Mouse (Mus musculus) spleen, postnatal 10 days (tissue): ENCODE data around the gene Olfr510.
"Not testable (repeated sequence)": the region's sequence is repeated elsewhere in the genome, so short reads cannot be mapped to it uniquely, and the experiment has no call there.

Source experiments
- DNase-seq, 2 experiments: peaks; one replicate each; pipeline ENCODE4 v3.0.0; 2021 to 2022; ENCODE audit warnings: low spot score in 2 of 2

The Olfr510 gene

GRCm38 (mm10) chr7:108666118-108666517 lies at the start of gene Olfr510:
Olfr510 (plus strand) TSS chr7:108666418.
- no peak for DNase-seq

DNA sequence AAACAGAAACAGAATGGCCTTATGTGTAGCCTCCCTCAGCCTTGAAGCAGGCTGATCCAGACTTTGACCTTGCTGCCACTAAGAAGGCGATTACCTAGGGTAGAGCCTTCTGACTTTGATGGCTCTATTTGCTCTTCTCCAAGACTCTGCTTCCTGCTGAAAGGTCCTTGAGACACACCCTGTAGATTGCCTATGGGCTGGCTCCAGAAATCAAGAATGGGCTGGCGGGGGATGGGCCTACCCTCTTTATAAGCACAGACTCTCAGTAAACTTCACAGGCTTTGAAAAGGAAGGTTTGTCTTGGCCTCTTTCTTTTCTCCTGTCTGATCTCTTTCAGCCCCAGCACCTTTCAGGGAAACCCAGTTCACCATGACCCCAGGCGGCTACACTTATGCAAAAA lies 49.4 kb upstream of the Olfr510 start:
- not testable (repeated sequence) for DNase-seq

GRCm38 (mm10) chr7:108621514-108621913 lies 44.7 kb upstream of the Olfr510 start, which contains the start of gene Olfr507:
Olfr507 (plus strand) TSS chr7:108621814.
- DNase-seq, result no peak

- DNase-seq, result no peak
These were observed 36.5 kb upstream of the Olfr510 start, which contains the start of gene Olfr508 for GRCm38 (mm10) chr7:108629694-108630093. Olfr508 (plus strand) TSS chr7:108629994.

DNA sequence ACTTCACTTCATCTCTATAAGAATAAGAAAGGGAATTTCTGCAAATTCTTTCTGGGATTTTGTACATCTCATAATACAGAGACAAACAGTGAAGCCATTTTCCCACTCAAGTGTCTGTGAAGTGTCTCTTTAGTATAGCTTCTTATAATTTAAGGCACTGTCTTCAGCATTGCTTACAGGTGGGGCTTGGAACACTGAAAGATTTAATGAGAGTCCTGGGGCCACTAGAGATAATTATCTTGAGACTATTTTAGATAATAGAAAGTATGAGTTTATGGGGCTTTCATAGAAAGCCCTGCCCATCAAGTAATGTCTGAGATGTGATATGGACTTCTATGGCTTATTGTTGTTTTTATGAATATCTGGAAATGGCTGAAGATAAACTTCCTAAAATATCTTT lies 14.4 kb upstream of the Olfr510 start, which contains the start of gene Olfr509:
Gene Olfr509 (minus strand): TSS at position 101 of the 400 bp plus-strand sequence.
- DNase-seq, result no peak

DNA sequence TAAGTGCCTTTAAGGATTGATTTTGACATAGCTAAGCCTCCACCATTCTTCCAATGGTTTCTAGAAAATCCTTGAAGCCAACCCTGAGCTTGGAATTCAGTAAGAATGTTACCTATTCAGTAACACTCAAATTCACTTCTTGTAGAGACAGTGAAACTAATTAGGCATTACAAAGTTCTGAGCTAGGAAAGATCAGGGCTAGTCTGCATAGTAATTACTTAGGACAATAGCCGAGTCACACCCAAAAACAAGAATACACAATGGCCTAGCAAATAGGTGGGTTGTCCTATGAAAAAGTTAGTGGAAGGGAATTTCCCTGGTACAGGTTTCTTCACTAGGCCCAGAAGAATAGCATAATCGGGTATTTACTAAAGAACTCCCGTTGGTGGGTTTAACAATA lies 3.8 kb upstream of the Olfr510 start:
- no peak for DNase-seq

- DNase-seq, result no peak
These were observed 4.8 kb downstream of the Olfr510 start for GRCm38 (mm10) chr7:108671058-108671457.

DNA sequence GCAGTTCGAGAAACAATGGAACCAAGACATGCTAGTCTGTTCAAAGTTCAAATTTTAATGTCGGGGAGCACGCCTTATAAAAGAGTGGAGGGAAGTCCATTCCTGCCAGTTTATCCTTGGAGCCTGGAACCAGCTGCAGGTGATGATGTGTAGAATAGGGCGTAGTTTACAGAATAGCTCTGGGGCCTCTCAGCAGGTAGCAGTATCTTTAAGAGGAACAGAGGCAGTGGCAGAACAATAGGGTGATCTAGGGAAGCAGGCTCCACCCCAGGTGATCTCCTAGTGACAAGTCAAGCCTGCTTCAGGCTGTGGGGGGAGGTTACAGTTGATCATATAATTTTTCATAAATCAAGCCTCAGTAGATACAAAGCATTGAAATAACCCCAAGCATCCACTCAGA lies 12.7 kb downstream of the Olfr510 start:
- DNase-seq, result no peak

DNA sequence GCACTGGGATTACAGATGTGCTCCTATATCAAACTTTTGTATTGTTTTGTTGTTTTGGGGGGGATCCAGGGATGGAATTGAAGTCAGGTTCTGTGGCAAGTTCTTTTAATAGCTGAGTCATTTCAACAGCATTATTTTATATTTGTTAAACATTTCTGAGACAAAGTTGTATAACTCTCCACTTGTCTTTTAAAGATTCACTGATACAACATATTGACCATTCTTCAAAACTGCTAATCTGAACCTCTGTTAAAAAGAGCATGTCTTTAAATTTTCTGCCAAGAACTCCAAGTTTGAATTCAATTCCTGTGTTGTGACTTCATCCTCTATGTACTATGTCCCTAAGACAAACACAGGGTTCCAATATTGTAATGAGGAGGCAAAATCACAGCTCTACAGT lies 46.8 kb downstream of the Olfr510 start, which contains the start of gene Olfr512:
Gene Olfr512 (plus strand): TSS at position 301 of the 400 bp plus-strand sequence.
- DNase-seq, result no peak
